Mouse (Mus musculus) kidney, adult 2 months (tissue): ENCODE results near the gene Etnppl.

ENCODE experiments used
- CTCF ChIP-seq: fragments of 200-500 bp; conservative IDR thresholded peaks from 2 replicates; pipeline ENCODE4 v1.5.1; 2011; ENCODE audit warnings: low read depth, mild to moderate bottlenecking, control low read depth, low read length, moderate library complexity, mixed read lengths; ENCODE audit not compliant: insufficient read depth, insufficient read length
- POLR2A ChIP-seq: fragments of 200-500 bp; IDR thresholded peaks from one replicate; pipeline ENCODE4 v1.6.1; 2011; ENCODE audit warnings: low read depth, low read length, control low read depth

- TF ChIP-seq CTCF (no peak), POLR2A (no peak)
Measured at GRCm38 (mm10) chr3:130660619-130661018, 43.4 kb downstream of the Etnppl start.
